Comparison of ENCODE assay signal across 8 mouse cellular contexts in genomic region chr13:100832188-100832587, GRCm38 (mm10). TPM values are rescaled to one million over a fixed set of nuclear protein-coding genes. Genes with fewer than 3 reads are reported as not detected.
DNase-seq lines count a peak whose midpoint lies in the region; ATAC-seq lines count a peak whose summit lies in the region.

No protein-coding gene starts in this region.

- no peak for DNase-seq in heart, adult 8-10 months (ENCODE audit: low spot score)
- peak; percentile 52 for DNase-seq in MEL-GATA-1-ER (ENCODE audit: extremely low read depth, low read depth)
- no peak for DNase-seq in midbrain, embryonic 10.5 days (ENCODE audit: low spot score)
- no peak for DNase-seq in frontal cortex, postnatal 36 days (ENCODE audit: low spot score in 2 of 2)
- no peak for DNase-seq in left cerebral cortex, postnatal 25 days (ENCODE audit: low spot score in 2 of 2)

- peak overlapping the region; percentile 94 for H3K27ac ChIP-seq in heart, embryonic 13.5 days (replicated peaks)
- peak overlapping the region; percentile 94 for H3K27ac ChIP-seq in heart, embryonic 16.5 days (ENCODE audit: low read length)
- peak overlapping the region; percentile 96 for H3K27ac ChIP-seq in midbrain, embryonic 10.5 days (replicated peaks)

- H3K27me3 ChIP-seq in heart, embryonic 13.5 days (replicated peaks), result no peaks in the 10 kb centered on the region; the same call in 1 of the 2 replicates
- H3K27me3 ChIP-seq in heart, embryonic 16.5 days (ENCODE audit: control insufficient read depth, insufficient read depth, low read length), result no peaks in the 10 kb centered on the region
- no peaks in the 10 kb centered on the region for H3K27me3 ChIP-seq in midbrain, embryonic 10.5 days (ENCODE audit: low read depth, poor library complexity, severe bottlenecking)

- peaks cover 11% of the 10 kb centered on the region for H3K36me3 ChIP-seq in heart, embryonic 13.5 days
- 0 out of 2 replicates have a peak, but pooled peaks cover 2% of the 10 kb centered on the region for H3K36me3 ChIP-seq in heart, embryonic 16.5 days (ENCODE audit: control insufficient read depth, insufficient read depth)
- H3K36me3 ChIP-seq in midbrain, embryonic 10.5 days, result peaks cover 13% of the 10 kb centered on the region

- no peak for ATAC-seq in heart, embryonic 13.5 days (ENCODE audit: extremely low read depth, insufficient number of reproducible peaks, low FRiP score, low TSS enrichment)
- ATAC-seq in heart, embryonic 16.5 days (replicated peaks; ENCODE audit: extremely low read depth, insufficient read depth, low FRiP score), result no peak
- ATAC-seq in inflammation-experienced regulatory T-cells, adult 6 months, result no peak

- intact Hi-C loops in left cerebral cortex, postnatal 25 days (cut with DNase I), result loop anchor here (5.0 kb wide), 3 partner anchors 45 to 860 kb away; partner anchors contain the start of genes Ccnb1 and Mrps36

- H3K4me3 ChIP-seq in heart, embryonic 13.5 days, result peak overlapping the region; percentile 98
- H3K4me3 ChIP-seq in heart, embryonic 16.5 days (ENCODE audit: low read length), result peak overlapping the region; percentile 85
- H3K4me3 ChIP-seq in midbrain, embryonic 10.5 days, result peak overlapping the region; percentile 97

- H3K4me2 ChIP-seq in heart, embryonic 13.5 days, result peak overlapping the region; percentile 91
- H3K4me2 ChIP-seq in heart, embryonic 16.5 days (ENCODE audit: low read depth, low read length), result peak overlapping the region; percentile 81

- peaks cover 23% of the 10 kb centered on the region for H3K4me1 ChIP-seq in heart, embryonic 13.5 days
- peaks cover 12% of the 10 kb centered on the region for H3K4me1 ChIP-seq in heart, embryonic 16.5 days (ENCODE audit: control insufficient read depth, insufficient read depth, low read length)
- H3K4me1 ChIP-seq in midbrain, embryonic 10.5 days, result peaks cover 22% of the 10 kb centered on the region

- 5% methylated on average over 8 of the region's 8 CpGs for WGBS in heart, embryonic 13.5 days
- under 1% methylated on average over 8 of the region's 8 CpGs for WGBS in heart, embryonic 16.5 days
- 18% methylated on average over 8 of the region's 8 CpGs for WGBS in midbrain, embryonic 10.5 days

- no peaks in the 10 kb centered on the region for H3K9me3 ChIP-seq in heart, embryonic 13.5 days
- no peaks in the 10 kb centered on the region for H3K9me3 ChIP-seq in heart, embryonic 16.5 days (replicated peaks; ENCODE audit: control insufficient read depth, low read length)
- H3K9me3 ChIP-seq in midbrain, embryonic 10.5 days (replicated peaks), result no peaks in the 10 kb centered on the region

- peak overlapping the region; percentile 98 for H3K9ac ChIP-seq in heart, embryonic 13.5 days
- peak overlapping the region; percentile 93 for H3K9ac ChIP-seq in heart, embryonic 16.5 days (ENCODE audit: low read length)

RNA-seq across cellular contexts. Expression of gene Slc30a5, which starts 1.0 kb away (rescaled TPM):
- polyA plus RNA-seq in heart, embryonic 13.5 days (2015; fragmentation: Nextera tagmentation; extraction: Ambion mirVana), result 31.0 and 31.3 TPM in 2 replicates
- 10 to 100 TPM; 16.2 to 20.6 (median 19.2) TPM for total RNA-seq in heart, adult 8-10 months (2022)
- polyA plus RNA-seq in heart, embryonic 16.5 days (2015; fragmentation: Nextera tagmentation; extraction: Ambion mirVana), result 34.1 and 36.3 TPM in 2 replicates
- 34.9 and 35.6 TPM in 2 replicates for polyA plus RNA-seq in midbrain, embryonic 10.5 days (2016; fragmentation: Nextera tagmentation; extraction: Ambion mirVana)
- polyA plus RNA-seq in inflammation-experienced regulatory T-cells, adult 6 months (2017; shearing (Covaris generic)), result 10 to 100 TPM; 11.5 to 15.0 (median 12.7) TPM
- total RNA-seq in left cerebral cortex, postnatal 25 days (2021), result 10 to 100 TPM; 43.3 to 49.5 TPM

RNA-seq across cellular contexts. Expression of gene Ccnb1, which starts 45.8 kb away (rescaled TPM):
- 191 and 222 TPM in 2 replicates for polyA plus RNA-seq in heart, embryonic 13.5 days (2015; fragmentation: Nextera tagmentation; extraction: Ambion mirVana)
- under 1 TPM in 3 of 4 experiments, not detected in 1; 0.19 to 0.63 (median 0.28) TPM for total RNA-seq in heart, adult 8-10 months (2022)
- 187 and 205 TPM in 2 replicates for polyA plus RNA-seq in heart, embryonic 16.5 days (2015; fragmentation: Nextera tagmentation; extraction: Ambion mirVana)
- 451 and 479 TPM in 2 replicates for polyA plus RNA-seq in midbrain, embryonic 10.5 days (2016; fragmentation: Nextera tagmentation; extraction: Ambion mirVana)
- polyA plus RNA-seq in inflammation-experienced regulatory T-cells, adult 6 months (2017; shearing (Covaris generic)), result 100 to 1,000 TPM in 1 of 3 experiments, 10 to 100 TPM in 2; 10.2 to 168 (median 20.0) TPM
- total RNA-seq in left cerebral cortex, postnatal 25 days (2021), result 1 to 10 TPM; 1.7 to 1.8 TPM

RNA-seq across cellular contexts. Expression of gene Cenph, which starts 56.5 kb away (rescaled TPM):
- 19.2 and 20.4 TPM in 2 replicates for polyA plus RNA-seq in heart, embryonic 13.5 days (2015; fragmentation: Nextera tagmentation; extraction: Ambion mirVana)
- total RNA-seq in heart, adult 8-10 months (2022), result under 1 TPM in 2 of 4 experiments, not detected in 2; 0.25 to 0.28 TPM
- 14.6 and 16.7 TPM in 2 replicates for polyA plus RNA-seq in heart, embryonic 16.5 days (2015; fragmentation: Nextera tagmentation; extraction: Ambion mirVana)
- 58.9 and 67.0 TPM in 2 replicates for polyA plus RNA-seq in midbrain, embryonic 10.5 days (2016; fragmentation: Nextera tagmentation; extraction: Ambion mirVana)
- polyA plus RNA-seq in inflammation-experienced regulatory T-cells, adult 6 months (2017; shearing (Covaris generic)), result 10 to 100 TPM in 1 of 3 experiments, 1 to 10 TPM in 2; 3.2 to 16.6 (median 3.2) TPM
- total RNA-seq in left cerebral cortex, postnatal 25 days (2021), result under 1 TPM; 0.53 to 0.57 TPM
